Mouse (Mus musculus): ENCODE measurements around the gene Lin28b. TPM values are rescaled to one million over a fixed set of nuclear protein-coding genes. Genes with fewer than 3 reads are reported as not detected.
"Not testable (repeated sequence)": the region's sequence is repeated elsewhere in the genome, so short reads cannot be mapped to it uniquely, and the experiment has no call there.

The Lin28b gene
- total RNA-seq, 2 experiments from 2014 or later: not detected

- DNase-seq: no peak
- intact Hi-C loops (cut with DNase I): no loop called here
These were observed 74.1 kb downstream of the Lin28b start for GRCm38 (mm10) chr10:45412144-45412543.

GRCm38 (mm10) chr10:45411741-45412140 is 74.5 kb downstream of the Lin28b start:
- intact Hi-C loops (cut with DNase I): no loop called here
- DNase-seq: no peak

- no peak for DNase-seq
- intact Hi-C loops (cut with DNase I): no loop called here
These were observed 75.4 kb downstream of the Lin28b start for GRCm38 (mm10) chr10:45410624-45411341.

GRCm38 (mm10) chr10:45399702-45400243 is 86.4 kb downstream of the Lin28b start:
- intact Hi-C loops (cut with DNase I): no loop called here
- DNase-seq: no peak

- DNase-seq: no peak
- intact Hi-C loops (cut with DNase I): no loop called here
These were observed 88.0 kb downstream of the Lin28b start for GRCm38 (mm10) chr10:45398211-45398610.

- DNase-seq: no peak
- intact Hi-C loops (cut with DNase I): loop anchor here (10.0 kb wide), 1 partner anchor 532 kb away; no protein-coding TSS in a partner anchor
These were observed 103.6 kb downstream of the Lin28b start for GRCm38 (mm10) chr10:45382637-45382958.

GRCm38 (mm10) chr10:45381937-45382636 is 104.1 kb downstream of the Lin28b start:
- DNase-seq: no peak
- intact Hi-C loops (cut with DNase I): loop anchor here (10.0 kb wide), 1 partner anchor 533 kb away; no protein-coding TSS in a partner anchor

GRCm38 (mm10) chr10:45378269-45378668 is 107.9 kb downstream of the Lin28b start:
- intact Hi-C loops (cut with DNase I): no loop called here
- no peak for DNase-seq

- peak in 1 of 2 experiments; percentile 18 for DNase-seq
- intact Hi-C loops (cut with DNase I): loop anchor here (5.0 kb wide), 1 partner anchor 261 kb away; no protein-coding TSS in a partner anchor
These were observed 113.1 kb downstream of the Lin28b start for GRCm38 (mm10) chr10:45372994-45373692.

GRCm38 (mm10) chr10:45370545-45370944 is 115.7 kb downstream of the Lin28b start:
- no peak for DNase-seq
- intact Hi-C loops (cut with DNase I): loop anchor here (5.0 kb wide), 1 partner anchor 258 kb away; no protein-coding TSS in a partner anchor

- intact Hi-C loops (cut with DNase I): loop anchor here (5.0 kb wide), 1 partner anchor 257 kb away; no protein-coding TSS in a partner anchor
- no peak for DNase-seq
These were observed 116.6 kb downstream of the Lin28b start for GRCm38 (mm10) chr10:45369639-45370038.

- intact Hi-C loops (cut with DNase I): no loop called here
- no peak for DNase-seq
These were observed 119.0 kb downstream of the Lin28b start for GRCm38 (mm10) chr10:45366987-45367705.

- no peak for DNase-seq
- intact Hi-C loops (cut with DNase I): no loop called here
These were observed 122.8 kb downstream of the Lin28b start for GRCm38 (mm10) chr10:45363396-45363795.

- no peak for DNase-seq
These were observed 130.1 kb downstream of the Lin28b start for GRCm38 (mm10) chr10:45356091-45356490.

GRCm38 (mm10) chr10:45348143-45348542 is 138.1 kb downstream of the Lin28b start:
- intact Hi-C loops (cut with DNase I); DNase-seq: not testable (repeated sequence)

More at GRCm38 (mm10) chr10:45356091-45356490, 130.1 kb downstream of the Lin28b start:
- intact Hi-C loops (cut with DNase I): no loop called here

GRCm38 (mm10) chr10:45345217-45345616 is 141.0 kb downstream of the Lin28b start:
- intact Hi-C loops (cut with DNase I): no loop called here
- DNase-seq: no peak

GRCm38 (mm10) chr10:45344381-45344780 is 141.8 kb downstream of the Lin28b start:
- DNase-seq: no peak
- intact Hi-C loops (cut with DNase I): no loop called here

GRCm38 (mm10) chr10:45339106-45339505 is 147.1 kb downstream of the Lin28b start:
- intact Hi-C loops (cut with DNase I): loop anchor here (5.0 to 10.0 kb wide), 2 partner anchors 52 to 114 kb away; no protein-coding TSS in a partner anchor
- DNase-seq: no peak

- intact Hi-C loops (cut with DNase I): loop anchor here (5.0 to 10.0 kb wide), 2 partner anchors 48 to 111 kb away; no protein-coding TSS in a partner anchor
- DNase-seq: peak; percentile 36 to 50
These were observed 150.5 kb downstream of the Lin28b start, which contains the start of gene Bves for GRCm38 (mm10) chr10:45335434-45336422. Gene Bves (plus strand): TSS chr10:45335772.
